In the genomic region with DNA sequence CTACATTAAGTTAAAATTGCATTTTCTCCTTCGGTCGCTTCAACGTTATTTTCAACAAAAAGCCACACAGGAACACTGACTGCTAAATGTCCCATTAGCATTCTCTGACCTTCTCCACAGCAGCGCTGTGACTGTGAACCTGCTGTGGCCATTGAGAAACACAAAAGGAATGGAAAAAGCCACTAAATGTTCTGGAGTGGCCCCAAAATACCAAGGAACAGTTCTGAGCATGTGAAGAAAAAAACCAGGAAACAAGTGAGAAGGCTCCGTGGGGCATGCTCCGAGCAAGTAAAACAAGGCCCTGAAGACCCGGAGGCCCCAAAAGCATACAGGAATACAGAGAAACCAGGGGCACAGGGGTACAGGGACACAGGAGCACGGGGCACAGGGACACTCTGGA, we compare ENCODE assay signal across 30 mouse cellular contexts.
DNase-seq lines count a peak whose midpoint lies in the region; ATAC-seq lines count a peak whose summit lies in the region.
"Had no signal": no experiment of that assay in that cellular context is flagged by ENCODE, and none has a peak within 500 bp of the region (broad histone marks: within the 10 kb centered on the region; RNA-seq: fewer than 3 reads in every experiment).

No protein-coding gene starts in this region.

- no peak overlapping the region for H3K4me3 ChIP-seq in neural tube, embryonic 15.5 days (replicated peaks)
- H3K4me3 ChIP-seq in limb, embryonic 11.5 days (ENCODE audit: low read depth, low read length) = no peak overlapping the region
- H3K4me3 ChIP-seq: embryonic facial prominence, embryonic 10.5 days; embryonic facial prominence, embryonic 15.5 days; heart, embryonic 10.5 days; heart, embryonic 15.5 days; hindbrain, embryonic 12.5 days; kidney, embryonic 15.5 days; liver, embryonic 15.5 days; lung, embryonic 15.5 days; midbrain, embryonic 12.5 days had no signal

- H3K27me3 ChIP-seq in neural tube, embryonic 15.5 days (replicated peaks) = no peaks in the 10 kb centered on the region
- H3K27me3 ChIP-seq in limb, embryonic 11.5 days (ENCODE audit: control insufficient read depth, insufficient read depth, low read length) = no peaks in the 10 kb centered on the region
- H3K27me3 ChIP-seq: embryonic facial prominence, embryonic 15.5 days; heart, embryonic 15.5 days; hindbrain, embryonic 12.5 days; kidney, embryonic 15.5 days; liver, embryonic 15.5 days; lung, embryonic 15.5 days; midbrain, embryonic 12.5 days; Patski had no signal

- H3K4me2 ChIP-seq in neural tube, embryonic 15.5 days = no peak overlapping the region
- H3K4me2 ChIP-seq in limb, embryonic 11.5 days (ENCODE audit: low read depth, severe bottlenecking) = no peak overlapping the region
- H3K4me2 ChIP-seq: embryonic facial prominence, embryonic 15.5 days; heart, embryonic 15.5 days; hindbrain, embryonic 12.5 days; kidney, embryonic 15.5 days; liver, embryonic 15.5 days; lung, embryonic 15.5 days; midbrain, embryonic 12.5 days had no signal

- H3K36me3 ChIP-seq in neural tube, embryonic 15.5 days = no peaks in the 10 kb centered on the region
- H3K36me3 ChIP-seq in limb, embryonic 11.5 days (ENCODE audit: control insufficient read depth, insufficient read depth, low read length) = no peaks in the 10 kb centered on the region
- H3K36me3 ChIP-seq: embryonic facial prominence, embryonic 10.5 days; embryonic facial prominence, embryonic 15.5 days; heart, embryonic 10.5 days; heart, embryonic 15.5 days; hindbrain, embryonic 12.5 days; kidney, embryonic 15.5 days; liver, embryonic 15.5 days; lung, embryonic 15.5 days; midbrain, embryonic 12.5 days had no signal

- no peak for ATAC-seq in neural tube, embryonic 15.5 days (ENCODE audit: low FRiP score)
- no peak for ATAC-seq in limb, embryonic 11.5 days (ENCODE audit: insufficient number of reproducible peaks, low FRiP score, low TSS enrichment, low read depth)
- ATAC-seq in granulocyte monocyte progenitor cell, adult 5-6 weeks (replicated peaks; ENCODE audit: poor library complexity, severe bottlenecking) = no peak
- ATAC-seq: activated CD4-positive, CD25-positive, alpha-beta regulatory T cell, adult 4 months; forebrain, embryonic 14.5 days; Patski had no signal

- no peak overlapping the region for H3K9ac ChIP-seq in neural tube, embryonic 15.5 days (replicated peaks)
- H3K9ac ChIP-seq in limb, embryonic 11.5 days (ENCODE audit: low read length) = no peak overlapping the region
- H3K9ac ChIP-seq: embryonic facial prominence, embryonic 15.5 days; heart, embryonic 15.5 days; hindbrain, embryonic 12.5 days; kidney, embryonic 15.5 days; liver, embryonic 15.5 days; lung, embryonic 15.5 days; midbrain, embryonic 12.5 days had no signal

- no peak overlapping the region; the same call in 1 of the 2 replicates for H3K27ac ChIP-seq in neural tube, embryonic 15.5 days (replicated peaks)
- H3K27ac ChIP-seq in limb, embryonic 11.5 days (replicated peaks; ENCODE audit: low read depth, low read length) = peak overlapping the region; percentile 18; the same call in 1 of the 2 replicates
- H3K27ac ChIP-seq: embryonic facial prominence, embryonic 10.5 days; embryonic facial prominence, embryonic 15.5 days; heart, embryonic 10.5 days; heart, embryonic 15.5 days; hindbrain, embryonic 12.5 days; kidney, embryonic 15.5 days; liver, embryonic 15.5 days; lung, embryonic 15.5 days; midbrain, embryonic 12.5 days had no signal

- WGBS in neural tube, embryonic 15.5 days = 53% methylated on average over 8 of the region's 8 CpGs
- WGBS in limb, embryonic 11.5 days = 73% methylated on average over 8 of the region's 8 CpGs

- DNase-seq in neural tube, embryonic 10.5 days (ENCODE audit: extremely low spot score, low spot score) = peak; percentile 9
- DNase-seq in WW6 (ENCODE audit: low read depth, low spot score) = peak; percentile 34
- no peak for DNase-seq in limb, embryonic 11.5 days (ENCODE audit: low spot score)
- no peak for DNase-seq in lung, adult 18-20 months
- DNase-seq in layer of hippocampus, adult 9-11 months = no peak
- DNase-seq: adrenal gland, adult 2 months; B cell, adult 2 months; cerebellum, adult 11 months; cerebellum, postnatal 10 days; gastrocnemius, postnatal 14 days; heart, adult 11 months; kidney, adult 18-20 months; kidney, postnatal 25 days; right cerebral cortex, postnatal 25 days; spleen, adult 18-20 months; thymus, postnatal 14 days had no signal

- H3K9me3 ChIP-seq in neural tube, embryonic 15.5 days (replicated peaks) = no peaks in the 10 kb centered on the region
- no peaks in the 10 kb centered on the region for H3K9me3 ChIP-seq in limb, embryonic 11.5 days (ENCODE audit: control insufficient read depth, low read length)
- H3K9me3 ChIP-seq: embryonic facial prominence, embryonic 10.5 days; embryonic facial prominence, embryonic 15.5 days; heart, embryonic 10.5 days; heart, embryonic 15.5 days; hindbrain, embryonic 12.5 days; kidney, embryonic 15.5 days; liver, embryonic 15.5 days; lung, embryonic 15.5 days; midbrain, embryonic 12.5 days had no signal

- peaks cover 12% of the 10 kb centered on the region; the same call in 1 of the 2 replicates for H3K4me1 ChIP-seq in neural tube, embryonic 15.5 days
- peaks cover 12% of the 10 kb centered on the region for H3K4me1 ChIP-seq in limb, embryonic 11.5 days (ENCODE audit: control insufficient read depth, insufficient read depth, low read length)
- H3K4me1 ChIP-seq: heart, embryonic 10.5 days; heart, embryonic 15.5 days; liver, embryonic 15.5 days; lung, embryonic 15.5 days had no signal

Comparison
In these comparisons a context has a peak if more than half of its experiments do, and no peak if none do; other contexts are left out.
1. DNase-seq: peak in neural tube, embryonic 10.5 days (single experiment) and WW6 (single experiment); none in limb, embryonic 11.5 days (single experiment), lung, adult 18-20 months (0 of 2) and layer of hippocampus, adult 9-11 months (single experiment).